Mouse (Mus musculus) forebrain, embryonic 11.5 days (tissue): ENCODE measurements around the gene Mrpl57. TPM values are rescaled to one million over a fixed set of nuclear protein-coding genes. Genes with fewer than 3 reads are reported as not detected.
"Not testable (repeated sequence)": the region's sequence is repeated elsewhere in the genome, so short reads cannot be mapped to it uniquely, and the experiment has no call there.

ENCODE experiments used
- ATAC-seq: fragments of 200-750 bp; cut with Nextera tagmentation; replicated peaks from 2 replicates; pipeline ENCODE4 v1.8.0; 2017; ENCODE audit warnings: moderate TSS enrichment; ENCODE audit not compliant: low FRiP score
- DNase-seq: peaks from one replicate; pipeline ENCODE4 v3.0.0-alpha.2; 2017; ENCODE audit warnings: low spot score
- H3K27ac ChIP-seq: fragments of 300-500 bp; sonication (generic); 2 replicates; pipeline ENCODE4 v1.5.1; 2014; ENCODE audit warnings: low read depth, low read length
- H3K27me3 ChIP-seq: fragments of 300-500 bp; sonication (generic); 2 replicates; pipeline ENCODE4 v1.6.1; 2014; ENCODE audit warnings: mild to moderate bottlenecking, low read length, mixed read lengths; ENCODE audit not compliant: control insufficient read depth, insufficient read depth
- H3K36me3 ChIP-seq: fragments of 300-500 bp; sonication (generic); 2 replicates; pipeline ENCODE4 v1.6.1; 2014; ENCODE audit warnings: mild to moderate bottlenecking, low read length, moderate library complexity, mixed read lengths; ENCODE audit not compliant: control insufficient read depth, insufficient read depth
- H3K4me1 ChIP-seq: fragments of 300-500 bp; sonication (generic); replicated peaks from 2 replicates; pipeline ENCODE4 v1.6.1; 2014; ENCODE audit warnings: low read length, mixed read lengths; ENCODE audit not compliant: control insufficient read depth, insufficient read depth
- H3K4me2 ChIP-seq: fragments of 300-500 bp; sonication (generic); 2 replicates; pipeline ENCODE4 v1.6.1; 2014; ENCODE audit warnings: low read depth, mild to moderate bottlenecking, low read length, moderate library complexity, mixed read lengths; ENCODE audit not compliant: severe bottlenecking
- H3K4me3 ChIP-seq: fragments of 300-500 bp; sonication (generic); 2 replicates; pipeline ENCODE4 v1.5.1; 2014; ENCODE audit warnings: low read depth, low read length
- H3K9ac ChIP-seq: fragments of 300-500 bp; sonication (generic); 2 replicates; pipeline ENCODE4 v1.6.1; 2014; ENCODE audit warnings: low read length
- H3K9me3 ChIP-seq: fragments of 300-500 bp; sonication (generic); 2 replicates; pipeline ENCODE4 v1.6.1; 2016; ENCODE audit warnings: low read length, mixed read lengths; ENCODE audit not compliant: control insufficient read depth
- WGBS: fragments of 180-500 bp; shearing (Covaris S2); extraction: QIAGEN DNeasy Blood & Tissue Kit; methylation state at CpG from one replicate; pipeline ENCODE4 v1.1.7; 2014; 5-methylcytosine and 5-hydroxymethylcytosine counted together
- polyA plus RNA-seq: library from polyadenylated mRNA; unstranded; fragments of >200 nt; fragmentation: Nextera tagmentation; extraction: Ambion mirVana; gene quantifications from 2 replicates; pipeline ENCODE4 v1.2.1, GENCODE M21; 2014

Mrpl57 gene
- polyA plus RNA-seq, 1 experiment from 2014 or later = 124 TPM

GRCm38 (mm10) chr14:57808558-57808957 is 17.5 kb upstream of the Mrpl57 start:
- Histone ChIP-seq H3K4me2 (no peak overlapping the region), H3K27me3 (no peaks in the 10 kb centered on the region), H3K36me3 (peaks cover 10% of the 10 kb centered on the region; the same call in 1 of the 2 replicates), H3K9me3 (no peaks in the 10 kb centered on the region), H3K4me1 (no peaks in the 10 kb centered on the region), H3K9ac (no peak overlapping the region), H3K4me3 (no peak overlapping the region), H3K27ac (no peak overlapping the region)
- no peak for DNase-seq
- WGBS = 83% methylated on average over 5 of the region's 5 CpGs
- no peak for ATAC-seq

DNA sequence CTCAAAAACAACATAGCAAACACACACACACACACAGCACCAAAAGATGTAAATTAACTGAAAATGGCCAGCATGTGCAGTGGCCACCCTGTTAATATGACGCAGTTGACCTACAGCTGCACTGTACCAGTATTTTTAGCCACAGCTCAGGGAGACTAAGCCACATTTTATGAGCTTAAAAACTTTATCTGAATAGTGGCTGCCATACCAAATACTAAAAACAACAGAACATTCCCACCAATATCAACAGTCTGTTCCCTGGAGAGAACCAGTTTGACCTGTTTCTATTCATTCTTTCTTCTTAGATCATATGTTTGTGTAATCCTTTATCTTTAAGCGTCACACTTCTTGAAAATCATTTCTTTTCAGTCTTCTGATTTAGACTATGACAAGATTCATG is 15.1 kb upstream of the Mrpl57 start:
- 94% methylated on average over 2 of the region's 2 CpGs for WGBS

GRCm38 (mm10) chr14:57811844-57812243 is 14.2 kb upstream of the Mrpl57 start:
- ATAC-seq (no peak), DNase-seq (no peak)
- H3K9me3 ChIP-seq = no peaks in the 10 kb centered on the region
- no peaks in the 10 kb centered on the region for H3K27me3 ChIP-seq
- no peak overlapping the region for H3K27ac ChIP-seq
- H3K9ac ChIP-seq = no peak overlapping the region
- H3K4me3 ChIP-seq = no peak overlapping the region
- H3K4me1 ChIP-seq = no peaks in the 10 kb centered on the region
- 96% methylated on average over 5 of the region's 5 CpGs for WGBS
- peaks cover 12% of the 10 kb centered on the region for H3K36me3 ChIP-seq
- no peak overlapping the region for H3K4me2 ChIP-seq

More for the DNA sequence above, 15.1 kb upstream of the Mrpl57 start:
- Histone ChIP-seq H3K27me3 (no peaks in the 10 kb centered on the region), H3K4me3 (no peak overlapping the region), H3K4me2 (no peak overlapping the region), H3K27ac (no peak overlapping the region), H3K36me3 (peaks cover 13% of the 10 kb centered on the region), H3K9ac (no peak overlapping the region), H3K9me3 (no peaks in the 10 kb centered on the region), H3K4me1 (no peaks in the 10 kb centered on the region)
- ATAC-seq = no peak
- no peak for DNase-seq

DNA sequence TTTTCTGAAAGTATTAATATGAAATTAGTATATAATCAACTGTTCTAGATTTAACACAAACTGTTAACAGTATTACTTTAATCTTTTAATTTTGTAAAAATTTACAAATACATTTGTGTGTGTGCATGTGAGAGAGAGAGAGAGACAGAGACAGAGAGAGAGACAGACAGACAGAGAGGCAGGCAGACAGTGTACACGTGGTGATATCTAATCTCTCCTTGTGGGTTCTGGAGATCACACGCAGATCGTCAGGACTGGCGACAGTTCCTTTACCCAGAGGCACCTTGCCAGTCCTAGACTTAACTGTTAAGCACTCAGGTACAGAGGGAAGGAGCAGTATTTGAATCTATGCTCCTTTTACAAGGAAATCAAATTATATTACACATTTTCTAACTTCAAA is 5.2 kb upstream of the Mrpl57 start:
- no peak for DNase-seq
- Histone ChIP-seq H3K9me3 (no peaks in the 10 kb centered on the region), H3K4me3 (no peak overlapping the region), H3K4me2 (no peak overlapping the region), H3K36me3 (peaks cover 5% of the 10 kb centered on the region), H3K9ac (no peak overlapping the region), H3K27me3 (no peaks in the 10 kb centered on the region), H3K4me1 (no peaks in the 10 kb centered on the region; the same call in 1 of the 2 replicates), H3K27ac (no peak overlapping the region)
- 84% methylated on average over 4 of the region's 4 CpGs for WGBS
- ATAC-seq = no peak

DNA sequence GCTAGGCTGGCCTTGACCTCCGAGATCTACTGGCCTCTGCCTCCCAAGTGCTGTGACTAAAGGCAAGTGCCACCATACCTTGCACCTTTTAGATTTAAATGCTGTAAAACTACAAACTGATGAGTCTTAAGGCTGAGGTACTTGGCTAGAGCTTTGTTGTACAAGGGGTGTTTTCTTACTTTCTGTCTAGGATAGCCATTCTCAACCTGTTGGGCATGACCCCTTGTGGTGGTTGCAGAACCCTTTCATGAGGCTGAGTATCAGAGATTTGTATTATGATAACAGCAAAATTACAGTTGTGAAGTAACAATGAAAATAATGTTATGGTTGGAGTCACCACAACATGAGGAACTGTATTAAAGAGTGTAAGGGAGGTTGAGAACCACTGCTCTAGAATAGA is 1.2 kb downstream of the Mrpl57 start:
- Histone ChIP-seq H3K4me3 (peak overlapping the region; percentile 79), H3K27ac (no peak overlapping the region), H3K36me3 (no peaks in the 10 kb centered on the region; the same call in 1 of the 2 replicates), H3K9me3 (no peaks in the 10 kb centered on the region), H3K9ac (peak overlapping the region; percentile 80), H3K4me1 (peaks cover 6% of the 10 kb centered on the region; the same call in 1 of the 2 replicates), H3K4me2 (peak overlapping the region; percentile 83), H3K27me3 (no peaks in the 10 kb centered on the region)
- 89% methylated on average over 1 of the region's 1 CpGs for WGBS
- ATAC-seq (no peak), DNase-seq (no peak)

DNA sequence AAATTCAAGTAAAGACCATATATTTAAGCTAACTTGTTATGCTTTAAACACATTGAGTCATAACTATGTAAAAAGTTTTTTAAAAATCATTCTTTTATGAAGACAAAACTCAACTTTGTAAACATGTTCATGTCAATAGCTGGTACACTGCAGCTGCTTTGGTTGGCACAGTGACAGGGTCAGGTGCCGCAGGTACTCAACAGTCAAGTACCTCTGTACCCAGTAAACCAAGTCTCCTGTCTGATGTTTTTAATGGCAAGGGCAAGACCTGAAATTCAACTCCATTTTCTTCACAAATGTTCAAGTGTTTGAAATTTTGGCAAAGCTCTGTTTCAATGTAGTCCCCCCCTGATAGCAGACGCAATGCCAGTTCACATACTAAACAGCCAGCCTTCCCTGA is 7.5 kb downstream of the Mrpl57 start:
- Histone ChIP-seq H3K9me3 (no peaks in the 10 kb centered on the region), H3K36me3 (peaks cover 5% of the 10 kb centered on the region; the same call in 1 of the 2 replicates), H3K9ac (no peak overlapping the region), H3K27me3 (no peaks in the 10 kb centered on the region), H3K4me2 (no peak overlapping the region), H3K4me1 (no peaks in the 10 kb centered on the region), H3K27ac (no peak overlapping the region), H3K4me3 (no peak overlapping the region)
- DNase-seq (no peak), ATAC-seq (no peak)
- 93% methylated on average over 2 of the region's 2 CpGs for WGBS

DNA sequence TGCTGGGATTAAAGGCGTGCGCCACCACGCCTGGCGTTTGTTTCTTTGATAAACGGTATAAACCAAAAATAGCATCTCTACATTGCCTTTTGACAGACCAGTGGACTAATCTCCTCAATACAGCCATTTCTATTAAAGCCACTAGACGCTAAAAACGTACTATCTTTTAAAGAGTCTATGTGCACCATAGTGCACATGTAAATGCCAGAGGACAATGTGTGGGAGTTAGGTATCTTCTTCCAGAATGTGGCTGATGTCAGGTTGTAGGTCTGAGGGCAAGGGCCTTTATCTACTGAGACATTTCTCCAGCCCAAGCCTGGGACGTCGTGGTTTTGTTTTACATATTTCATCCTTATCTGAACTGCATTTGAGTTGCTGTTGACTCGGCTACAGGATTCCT is 9.1 kb downstream of the Mrpl57 start:
- H3K4me2 ChIP-seq = no peak overlapping the region
- peaks cover 5% of the 10 kb centered on the region; the same call in 1 of the 2 replicates for H3K36me3 ChIP-seq
- no peaks in the 10 kb centered on the region for H3K4me1 ChIP-seq
- H3K4me3 ChIP-seq = no peak overlapping the region
- WGBS = 94% methylated on average over 10 of the region's 10 CpGs
- DNase-seq (no peak), ATAC-seq (no peak)
- H3K9me3 ChIP-seq = no peaks in the 10 kb centered on the region
- H3K9ac ChIP-seq = no peak overlapping the region
- no peaks in the 10 kb centered on the region for H3K27me3 ChIP-seq
- H3K27ac ChIP-seq = no peak overlapping the region

GRCm38 (mm10) chr14:57844535-57844934 is 18.5 kb downstream of the Mrpl57 start:
- Histone ChIP-seq H3K4me1 (no peaks in the 10 kb centered on the region), H3K9me3 (no peaks in the 10 kb centered on the region), H3K4me3 (no peak overlapping the region), H3K4me2 (no peak overlapping the region), H3K9ac (no peak overlapping the region), H3K36me3 (no peaks in the 10 kb centered on the region), H3K27ac (no peak overlapping the region), H3K27me3 (no peaks in the 10 kb centered on the region)
- no peak for DNase-seq
- no peak for ATAC-seq
- WGBS = 94% methylated on average over 3 of the region's 3 CpGs

DNA sequence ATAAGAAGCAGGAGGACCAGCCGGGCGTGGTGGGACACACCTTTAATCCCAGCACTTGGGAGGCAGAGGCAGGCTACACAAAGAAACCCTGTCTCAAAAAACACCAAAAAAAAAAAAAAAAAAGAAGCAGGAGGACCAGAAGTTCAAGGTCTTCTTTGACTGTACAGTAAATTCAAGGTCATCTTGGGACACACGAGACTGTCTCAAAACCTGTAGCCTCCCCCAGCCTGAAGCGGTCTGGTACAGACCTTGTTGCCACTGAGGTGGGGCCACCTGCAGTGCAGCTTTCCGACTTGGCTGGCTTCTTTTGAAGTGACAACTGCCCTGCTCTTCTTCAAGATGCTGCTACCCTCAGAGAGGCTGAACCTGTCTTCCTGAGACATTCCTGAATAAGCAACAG is 22.0 kb downstream of the Mrpl57 start:
- not testable (repeated sequence) for H3K4me2 ChIP-seq, H3K27me3 ChIP-seq, ATAC-seq, H3K9ac ChIP-seq, H3K4me1 ChIP-seq, H3K9me3 ChIP-seq, H3K36me3 ChIP-seq, DNase-seq, H3K4me3 ChIP-seq, H3K27ac ChIP-seq
- 82% methylated on average over 5 of the region's 5 CpGs for WGBS
